Mouse (Mus musculus): Measurements from ENCODE around the gene Srgap3. TPM values are rescaled to one million over a fixed set of nuclear protein-coding genes. Genes with fewer than 3 reads are reported as not detected.

Srgap3 gene
- polyA plus RNA-seq, 1 experiment from 2014 or later = 68.2 TPM

- Histone ChIP-seq H3K27ac (ENCODE audit: low read depth, low read length) (no peak overlapping the region), H3K4me1 (ENCODE audit: control insufficient read depth, insufficient read depth, low read length) (peaks cover 23% of the 10 kb centered on the region; the same call in 1 of the 2 replicates), H3K27me3 (ENCODE audit: control insufficient read depth, insufficient read depth, low read length) (no peaks in the 10 kb centered on the region), H3K4me2 (ENCODE audit: low read depth, low read length) (no peak overlapping the region), H3K9ac (replicated peaks; ENCODE audit: low read depth, low read length) (no peak overlapping the region), H3K36me3 (ENCODE audit: control insufficient read depth, insufficient read depth, low read length) (no peaks in the 10 kb centered on the region), H3K9me3 (ENCODE audit: control insufficient read depth, low read length) (no peaks in the 10 kb centered on the region), H3K4me3 (ENCODE audit: low read depth, low read length) (no peak overlapping the region)
- WGBS = 66% methylated on average over 12 of the region's 12 CpGs
- ATAC-seq (ENCODE audit: low read depth) = no peak
Measured at GRCm38 (mm10) chr6:112829196-112829595, 117.9 kb downstream of the Srgap3 start.

- Histone ChIP-seq H3K27ac (ENCODE audit: low read depth, low read length) (no peak overlapping the region), H3K27me3 (ENCODE audit: control insufficient read depth, insufficient read depth, low read length) (no peaks in the 10 kb centered on the region), H3K9ac (replicated peaks; ENCODE audit: low read depth, low read length) (no peak overlapping the region), H3K9me3 (ENCODE audit: control insufficient read depth, low read length) (no peaks in the 10 kb centered on the region), H3K36me3 (ENCODE audit: control insufficient read depth, insufficient read depth, low read length) (no peaks in the 10 kb centered on the region), H3K4me2 (ENCODE audit: low read depth, low read length) (no peak overlapping the region), H3K4me3 (ENCODE audit: low read depth, low read length) (no peak overlapping the region), H3K4me1 (ENCODE audit: control insufficient read depth, insufficient read depth, low read length) (peaks cover 16% of the 10 kb centered on the region; the same call in 1 of the 2 replicates)
- 48% methylated on average over 5 of the region's 5 CpGs for WGBS
- peak; percentile 19; the same call in 1 of the 2 replicates for ATAC-seq (ENCODE audit: low read depth)
Measured at GRCm38 (mm10) chr6:112828420-112828819, 118.6 kb downstream of the Srgap3 start.

GRCm38 (mm10) chr6:112825657-112826056 is 121.4 kb downstream of the Srgap3 start:
- Histone ChIP-seq H3K27me3 (ENCODE audit: control insufficient read depth, insufficient read depth, low read length) (no peaks in the 10 kb centered on the region), H3K9me3 (ENCODE audit: control insufficient read depth, low read length) (no peaks in the 10 kb centered on the region), H3K27ac (ENCODE audit: low read depth, low read length) (no peak overlapping the region), H3K9ac (replicated peaks; ENCODE audit: low read depth, low read length) (no peak overlapping the region), H3K4me3 (ENCODE audit: low read depth, low read length) (no peak overlapping the region), H3K4me1 (ENCODE audit: control insufficient read depth, insufficient read depth, low read length) (peaks cover 26% of the 10 kb centered on the region), H3K36me3 (ENCODE audit: control insufficient read depth, insufficient read depth, low read length) (0 out of 2 replicates have a peak, but pooled peaks cover 3% of the 10 kb centered on the region), H3K4me2 (ENCODE audit: low read depth, low read length) (no peak overlapping the region)
- ATAC-seq (ENCODE audit: low read depth) = no peak
- WGBS = 93% methylated on average over 6 of the region's 6 CpGs

- Histone ChIP-seq H3K27me3 (ENCODE audit: control insufficient read depth, insufficient read depth, low read length) (no peaks in the 10 kb centered on the region), H3K9ac (replicated peaks; ENCODE audit: low read depth, low read length) (no peak overlapping the region), H3K9me3 (ENCODE audit: control insufficient read depth, low read length) (no peaks in the 10 kb centered on the region), H3K27ac (ENCODE audit: low read depth, low read length) (no peak overlapping the region), H3K4me3 (ENCODE audit: low read depth, low read length) (no peak overlapping the region), H3K36me3 (ENCODE audit: control insufficient read depth, insufficient read depth, low read length) (0 out of 2 replicates have a peak, but pooled peaks cover 3% of the 10 kb centered on the region), H3K4me2 (ENCODE audit: low read depth, low read length) (no peak overlapping the region), H3K4me1 (ENCODE audit: control insufficient read depth, insufficient read depth, low read length) (peaks cover 17% of the 10 kb centered on the region)
- ATAC-seq (ENCODE audit: low read depth) = no peak
- WGBS = 85% methylated on average over 6 of the region's 6 CpGs
Measured at GRCm38 (mm10) chr6:112823096-112823495, 124.0 kb downstream of the Srgap3 start.

GRCm38 (mm10) chr6:112820298-112820992 is 126.6 kb downstream of the Srgap3 start:
- ATAC-seq (ENCODE audit: low read depth) = peak; percentile 47; the same call in 1 of the 2 replicates
- no peak overlapping the region for H3K9ac ChIP-seq (replicated peaks; ENCODE audit: low read depth, low read length)
- no peaks in the 10 kb centered on the region for H3K27me3 ChIP-seq (ENCODE audit: control insufficient read depth, insufficient read depth, low read length)
- no peak overlapping the region for H3K4me2 ChIP-seq (ENCODE audit: low read depth, low read length)
- H3K36me3 ChIP-seq (ENCODE audit: control insufficient read depth, insufficient read depth, low read length) = 0 out of 2 replicates have a peak, but pooled peaks cover 3% of the 10 kb centered on the region
- H3K9me3 ChIP-seq (ENCODE audit: control insufficient read depth, low read length) = no peaks in the 10 kb centered on the region
- H3K4me3 ChIP-seq (ENCODE audit: low read depth, low read length) = no peak overlapping the region
- H3K27ac ChIP-seq (ENCODE audit: low read depth, low read length) = peak overlapping the region; percentile 52
- peaks cover 17% of the 10 kb centered on the region for H3K4me1 ChIP-seq (ENCODE audit: control insufficient read depth, insufficient read depth, low read length)
- WGBS = 48% methylated on average over 8 of the region's 8 CpGs

- H3K36me3 ChIP-seq (ENCODE audit: control insufficient read depth, insufficient read depth, low read length) = 0 out of 2 replicates have a peak, but pooled peaks cover 3% of the 10 kb centered on the region
- no peak for ATAC-seq (ENCODE audit: low read depth)
- H3K9me3 ChIP-seq (ENCODE audit: control insufficient read depth, low read length) = no peaks in the 10 kb centered on the region
- H3K4me3 ChIP-seq (ENCODE audit: low read depth, low read length) = no peak overlapping the region
- no peak overlapping the region for H3K27ac ChIP-seq (ENCODE audit: low read depth, low read length)
- H3K4me2 ChIP-seq (ENCODE audit: low read depth, low read length) = no peak overlapping the region
- peaks cover 21% of the 10 kb centered on the region for H3K4me1 ChIP-seq (ENCODE audit: control insufficient read depth, insufficient read depth, low read length)
- H3K27me3 ChIP-seq (ENCODE audit: control insufficient read depth, insufficient read depth, low read length) = no peaks in the 10 kb centered on the region
- WGBS = 94% methylated on average over 7 of the region's 7 CpGs
- no peak overlapping the region for H3K9ac ChIP-seq (replicated peaks; ENCODE audit: low read depth, low read length)
Measured at GRCm38 (mm10) chr6:112818403-112818901, 128.6 kb downstream of the Srgap3 start.

- Histone ChIP-seq H3K4me1 (ENCODE audit: control insufficient read depth, insufficient read depth, low read length) (peaks cover 14% of the 10 kb centered on the region), H3K4me3 (ENCODE audit: low read depth, low read length) (no peak overlapping the region), H3K27me3 (ENCODE audit: control insufficient read depth, insufficient read depth, low read length) (no peaks in the 10 kb centered on the region), H3K9ac (replicated peaks; ENCODE audit: low read depth, low read length) (no peak overlapping the region), H3K36me3 (ENCODE audit: control insufficient read depth, insufficient read depth, low read length) (no peaks in the 10 kb centered on the region), H3K4me2 (ENCODE audit: low read depth, low read length) (no peak overlapping the region), H3K27ac (ENCODE audit: low read depth, low read length) (peak overlapping the region; percentile 57; the same call in 1 of the 2 replicates), H3K9me3 (ENCODE audit: control insufficient read depth, low read length) (no peaks in the 10 kb centered on the region)
- WGBS = 44% methylated on average over 6 of the region's 6 CpGs
- no peak for ATAC-seq (ENCODE audit: low read depth)
Measured at GRCm38 (mm10) chr6:112815604-112816003, 131.5 kb downstream of the Srgap3 start.

- no peaks in the 10 kb centered on the region for H3K27me3 ChIP-seq (ENCODE audit: control insufficient read depth, insufficient read depth, low read length)
- no peaks in the 10 kb centered on the region for H3K9me3 ChIP-seq (ENCODE audit: control insufficient read depth, low read length)
- peak overlapping the region; percentile 57; the same call in 1 of the 2 replicates for H3K27ac ChIP-seq (ENCODE audit: low read depth, low read length)
- no peak for ATAC-seq (ENCODE audit: low read depth)
- peaks cover 17% of the 10 kb centered on the region for H3K4me1 ChIP-seq (ENCODE audit: control insufficient read depth, insufficient read depth, low read length)
- H3K4me3 ChIP-seq (ENCODE audit: low read depth, low read length) = no peak overlapping the region
- H3K9ac ChIP-seq (replicated peaks; ENCODE audit: low read depth, low read length) = no peak overlapping the region
- no peaks in the 10 kb centered on the region for H3K36me3 ChIP-seq (ENCODE audit: control insufficient read depth, insufficient read depth, low read length)
- WGBS = 20% methylated on average over 5 of the region's 5 CpGs
- H3K4me2 ChIP-seq (ENCODE audit: low read depth, low read length) = no peak overlapping the region
Measured at GRCm38 (mm10) chr6:112814525-112815086, 132.5 kb downstream of the Srgap3 start.

GRCm38 (mm10) chr6:112812884-112813283 is 134.2 kb downstream of the Srgap3 start:
- Histone ChIP-seq H3K36me3 (ENCODE audit: control insufficient read depth, insufficient read depth, low read length) (no peaks in the 10 kb centered on the region), H3K27ac (ENCODE audit: low read depth, low read length) (no peak overlapping the region), H3K9ac (replicated peaks; ENCODE audit: low read depth, low read length) (no peak overlapping the region), H3K9me3 (ENCODE audit: control insufficient read depth, low read length) (no peaks in the 10 kb centered on the region), H3K27me3 (ENCODE audit: control insufficient read depth, insufficient read depth, low read length) (no peaks in the 10 kb centered on the region), H3K4me2 (ENCODE audit: low read depth, low read length) (no peak overlapping the region), H3K4me3 (ENCODE audit: low read depth, low read length) (no peak overlapping the region), H3K4me1 (ENCODE audit: control insufficient read depth, insufficient read depth, low read length) (peaks cover 29% of the 10 kb centered on the region)
- WGBS = 94% methylated on average over 7 of the region's 7 CpGs
- ATAC-seq (ENCODE audit: low read depth) = no peak
